Mouse (Mus musculus) brain, embryonic 18.5 days (tissue): ENCODE data around the gene Vps50.
"Not testable (repeated sequence)": the region's sequence is repeated elsewhere in the genome, so short reads cannot be mapped to it uniquely, and the experiment has no call there.

Experiments
- DNase-seq: peaks from one replicate; pipeline ENCODE4 v3.0.0-alpha.2; 2012; ENCODE audit warnings: low read depth, low spot score

Vps50 gene

GRCm38 (mm10) chr6:3536048-3536447 lies 37.9 kb downstream of the Vps50 start:
- no peak for DNase-seq

GRCm38 (mm10) chr6:3539470-3539869 lies 41.3 kb downstream of the Vps50 start:
- DNase-seq, result no peak

- DNase-seq, result no peak
Observed at GRCm38 (mm10) chr6:3543862-3544261, 45.7 kb downstream of the Vps50 start.

- no peak for DNase-seq
Observed at GRCm38 (mm10) chr6:3544970-3545369, 46.8 kb downstream of the Vps50 start.

GRCm38 (mm10) chr6:3548959-3549358 lies 50.8 kb downstream of the Vps50 start:
- DNase-seq, result no peak

- no peak for DNase-seq
Observed at GRCm38 (mm10) chr6:3549992-3550391, 51.8 kb downstream of the Vps50 start.

- not testable (repeated sequence) for DNase-seq
Observed at GRCm38 (mm10) chr6:3552681-3553080, 54.5 kb downstream of the Vps50 start.

GRCm38 (mm10) chr6:3557177-3557576 lies 59.0 kb downstream of the Vps50 start:
- DNase-seq, result no peak

- no peak for DNase-seq
Observed at GRCm38 (mm10) chr6:3560009-3560408, 61.8 kb downstream of the Vps50 start.

- DNase-seq, result no peak
Observed at GRCm38 (mm10) chr6:3562301-3562700, 64.1 kb downstream of the Vps50 start.

- not testable (repeated sequence) for DNase-seq
Observed at GRCm38 (mm10) chr6:3564118-3564517, 65.9 kb downstream of the Vps50 start.

GRCm38 (mm10) chr6:3565005-3565404 lies 66.8 kb downstream of the Vps50 start:
- DNase-seq, result no peak

GRCm38 (mm10) chr6:3565667-3566066 lies 67.5 kb downstream of the Vps50 start:
- no peak for DNase-seq

GRCm38 (mm10) chr6:3567071-3567610 lies 69.0 kb downstream of the Vps50 start:
- DNase-seq, result no peak

GRCm38 (mm10) chr6:3572221-3572815 lies 74.1 kb downstream of the Vps50 start:
- DNase-seq, result no peak

GRCm38 (mm10) chr6:3573787-3574186 lies 75.6 kb downstream of the Vps50 start:
- no peak for DNase-seq

GRCm38 (mm10) chr6:3585402-3585801 lies 87.2 kb downstream of the Vps50 start:
- no peak for DNase-seq

GRCm38 (mm10) chr6:3590289-3590904 lies 92.2 kb downstream of the Vps50 start:
- no peak for DNase-seq

- no peak for DNase-seq
Observed at GRCm38 (mm10) chr6:3594246-3594645, 96.1 kb downstream of the Vps50 start.

- no peak for DNase-seq
Observed at GRCm38 (mm10) chr6:3612827-3613226, 114.6 kb downstream of the Vps50 start.

- DNase-seq, result not testable (repeated sequence)
Observed at GRCm38 (mm10) chr6:3620428-3621387, 122.5 kb downstream of the Vps50 start.
